Mouse (Mus musculus) small intestine, adult 2 months (tissue): ENCODE measurements around the gene Gpc6.

Experiments used
- CTCF ChIP-seq: fragments of 200-500 bp; IDR thresholded peaks from 2 replicates; pipeline ENCODE4 v1.5.1; 2012; ENCODE audit warnings: low read depth, mild to moderate bottlenecking, control low read depth, inconsistent platforms, low read length, moderate library complexity, mixed read lengths; ENCODE audit not compliant: insufficient replicate concordance, insufficient read length; ENCODE audit errors: extremely low read depth
- POLR2A ChIP-seq: fragments of 200-500 bp; IDR thresholded peaks from 2 replicates; pipeline ENCODE4 v1.6.1; 2012; ENCODE audit warnings: low read depth, mild to moderate bottlenecking, control low read depth, inconsistent platforms, low read length, moderate library complexity

- TF ChIP-seq CTCF = no peak
- no peak for TF ChIP-seq POLR2A
These were observed 927.2 kb downstream of the Gpc6 start for GRCm38 (mm10) chr14:117852266-117852665.
